Mouse (Mus musculus) C2C12 (cell line): Measurements from ENCODE around the gene Eif4g3. TPM values are rescaled to one million over a fixed set of nuclear protein-coding genes. Genes with fewer than 3 reads are reported as not detected.

Source experiments
- H3K27me3 ChIP-seq: one replicate; pipeline ENCODE4 v1.6.1; 2011; ENCODE audit not compliant: control insufficient read depth, insufficient read depth, insufficient read length
- H3K36me3 ChIP-seq: one replicate; pipeline ENCODE4 v1.6.1; 2011; ENCODE audit not compliant: control insufficient read depth, insufficient read depth
- H3K4me3 ChIP-seq: one replicate; pipeline ENCODE4 v1.5.1; 2011; ENCODE audit warnings: mild to moderate bottlenecking, control low read depth; ENCODE audit not compliant: poor library complexity, insufficient read depth, severe bottlenecking
- H3K79me2 ChIP-seq: one replicate; pipeline ENCODE4 v1.6.1; 2011; ENCODE audit not compliant: control insufficient read depth, insufficient read depth
- H3K79me3 ChIP-seq: one replicate; pipeline ENCODE4 v1.6.1; 2011; ENCODE audit warnings: low read depth, control low read depth
- H3ac ChIP-seq: one replicate; pipeline ENCODE3; 2011; ENCODE audit warnings: low read depth; ENCODE audit not compliant: control insufficient read depth, insufficient read length
- CEBPB ChIP-seq: IDR thresholded peaks from one replicate; pipeline ENCODE4 v1.6.1; 2011; ENCODE audit warnings: low read depth, mild to moderate bottlenecking, control low read depth, moderate library complexity
- CTCF ChIP-seq: IDR thresholded peaks from one replicate; pipeline ENCODE4 v1.5.1; 2011; ENCODE audit not compliant: control insufficient read depth, insufficient read depth, insufficient read length
- FOSL1 ChIP-seq: IDR thresholded peaks from one replicate; pipeline ENCODE4 v1.8.0; 2011; ENCODE audit warnings: mild to moderate bottlenecking, low read length; ENCODE audit not compliant: poor library complexity, insufficient read depth, severe bottlenecking
- MAX ChIP-seq: IDR thresholded peaks from one replicate; pipeline ENCODE4 v1.6.1; 2011; ENCODE audit warnings: mild to moderate bottlenecking, control low read depth
- MYOD1 ChIP-seq: IDR thresholded peaks from one replicate; pipeline ENCODE4 v1.6.1; 2011; ENCODE audit warnings: low read depth; ENCODE audit not compliant: control insufficient read depth, insufficient read length
- MYOG ChIP-seq: IDR thresholded peaks from one replicate; pipeline ENCODE4 v1.6.1; 2011; ENCODE audit not compliant: control insufficient read depth, insufficient read length; ENCODE audit errors: extremely low read depth
- USF1 ChIP-seq: IDR thresholded peaks from one replicate; pipeline ENCODE4 v1.6.1; 2011; ENCODE audit warnings: low read depth, mild to moderate bottlenecking, control low read depth, moderate library complexity
- polyA plus RNA-seq: library from polyadenylated mRNA; unstranded; fragments of >200 nt; fragmentation: generic; extraction: Trizol; gene quantifications from one replicate; pipeline ENCODE4 v1.2.1, GENCODE M21; 2012; ENCODE audit warnings: missing spikeins

Gene Eif4g3
- polyA plus RNA-seq, 1 experiment = 24.3 TPM

- no peak overlapping the region for H3K4me3 ChIP-seq
- peaks cover 76% of the 10 kb centered on the region for H3K79me2 ChIP-seq
- no peak overlapping the region for H3ac ChIP-seq
- H3K36me3 ChIP-seq = peaks cover 23% of the 10 kb centered on the region
- H3K27me3 ChIP-seq = no peaks in the 10 kb centered on the region
- TF ChIP-seq MYOG = no peak
- TF ChIP-seq MYOD1 = no peak
- TF ChIP-seq MAX = no peak
- no peak for TF ChIP-seq CTCF
- no peak for TF ChIP-seq FOSL1
- no peak for TF ChIP-seq USF1
- peaks cover 35% of the 10 kb centered on the region for H3K79me3 ChIP-seq
Observed at GRCm38 (mm10) chr4:138003909-138004610, 11.2 kb downstream of the Eif4g3 start.

GRCm38 (mm10) chr4:138005781-138006180, 13.0 kb downstream of the Eif4g3 start:
- TF ChIP-seq FOSL1 = no peak
- no peak for TF ChIP-seq MYOD1
- TF ChIP-seq USF1 = no peak
- no peak for TF ChIP-seq CTCF
- TF ChIP-seq CEBPB = no peak
- TF ChIP-seq MYOG = no peak
- no peak for TF ChIP-seq MAX
- H3K36me3 ChIP-seq = peaks cover 13% of the 10 kb centered on the region
- no peaks in the 10 kb centered on the region for H3K27me3 ChIP-seq
- peaks cover 77% of the 10 kb centered on the region for H3K79me2 ChIP-seq
- peaks cover 30% of the 10 kb centered on the region for H3K79me3 ChIP-seq
- H3K4me3 ChIP-seq = no peak overlapping the region
- H3ac ChIP-seq = no peak overlapping the region

GRCm38 (mm10) chr4:138006951-138007613, 14.3 kb downstream of the Eif4g3 start:
- TF ChIP-seq CEBPB (no peak), FOSL1 (no peak)

GRCm38 (mm10) chr4:138008646-138009045, 15.8 kb downstream of the Eif4g3 start:
- H3K79me2 ChIP-seq = peaks cover 81% of the 10 kb centered on the region
- peaks cover 32% of the 10 kb centered on the region for H3K79me3 ChIP-seq
- no peak overlapping the region for H3K4me3 ChIP-seq
- H3K27me3 ChIP-seq = no peaks in the 10 kb centered on the region
- peaks cover 8% of the 10 kb centered on the region for H3K36me3 ChIP-seq
- H3ac ChIP-seq = no peak overlapping the region
- TF ChIP-seq MYOD1 = no peak

More at GRCm38 (mm10) chr4:138006951-138007613, 14.3 kb downstream of the Eif4g3 start:
- H3K27me3 ChIP-seq = no peaks in the 10 kb centered on the region
- peaks cover 78% of the 10 kb centered on the region for H3K79me2 ChIP-seq
- peaks cover 11% of the 10 kb centered on the region for H3K36me3 ChIP-seq
- H3ac ChIP-seq = no peak overlapping the region
- H3K4me3 ChIP-seq = no peak overlapping the region
- H3K79me3 ChIP-seq = peaks cover 34% of the 10 kb centered on the region

GRCm38 (mm10) chr4:138009786-138010502, 17.1 kb downstream of the Eif4g3 start:
- no peak for TF ChIP-seq USF1
- no peak for TF ChIP-seq CTCF
- TF ChIP-seq FOSL1 = no peak
- TF ChIP-seq MYOD1 = no peak
- TF ChIP-seq MYOG = no peak
- TF ChIP-seq CEBPB = no peak
- TF ChIP-seq MAX = no peak
- Histone ChIP-seq H3K79me3 (peaks cover 37% of the 10 kb centered on the region), H3ac (no peak overlapping the region), H3K36me3 (peaks cover 15% of the 10 kb centered on the region), H3K79me2 (peaks cover 83% of the 10 kb centered on the region), H3K4me3 (no peak overlapping the region), H3K27me3 (no peaks in the 10 kb centered on the region)
